Mouse (Mus musculus): ENCODE measurements around the gene Fnip2. TPM values are rescaled to one million over a fixed set of nuclear protein-coding genes. Genes with fewer than 3 reads are reported as not detected.

Gene Fnip2
- total and polyA plus RNA-seq, 2 experiments from 2014 or later, result 4.6 to 22.4 TPM

DNA sequence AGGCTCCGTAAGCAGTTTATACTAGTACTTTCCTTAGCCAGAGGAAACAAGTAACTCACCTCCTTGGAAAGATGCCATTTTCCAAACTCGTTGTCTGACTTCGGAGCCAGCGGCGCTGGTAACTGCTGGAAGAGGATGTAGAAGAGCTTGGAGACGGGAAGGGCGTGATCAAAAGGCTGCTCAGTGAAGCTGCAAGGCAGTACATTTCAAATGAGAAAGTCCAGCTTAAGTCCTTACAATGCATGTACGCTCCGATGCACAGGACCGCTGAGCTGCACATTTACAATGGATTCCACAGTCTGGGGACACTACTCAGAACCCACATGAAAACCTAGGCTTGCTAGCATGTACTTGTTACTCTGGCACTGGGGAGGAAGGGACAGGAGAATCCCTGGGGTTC is 67.3 kb downstream of the Fnip2 start:
- no peak for TF ChIP-seq CTCF (IDR thresholded peaks at IDR 0.05; ENCODE audit: low read depth)
- Histone ChIP-seq H3K27me3 (ENCODE audit: insufficient read depth, low read length) (no peaks in the 10 kb centered on the region), H3K4me1 (ENCODE audit: insufficient read depth, low read length) (no peaks in the 10 kb centered on the region), H3K27ac (no peak overlapping the region), H3K9me3 (ENCODE audit: low read length) (no peaks in the 10 kb centered on the region), H3K4me2 (ENCODE audit: low read depth, low read length) (no peak overlapping the region), H3K9ac (replicated peaks; ENCODE audit: low read length) (no peak overlapping the region), H3K4me3 (ENCODE audit: low read length) (no peak overlapping the region), H3K36me3 (ENCODE audit: insufficient read depth, low read length) (no peaks in the 10 kb centered on the region; the same call in 1 of the 2 replicates)
- peak; percentile 9 for DNase-seq (ENCODE audit: low spot score)
- no peak for ATAC-seq
- WGBS, result 34% methylated on average over 10 of the region's 10 CpGs

DNA sequence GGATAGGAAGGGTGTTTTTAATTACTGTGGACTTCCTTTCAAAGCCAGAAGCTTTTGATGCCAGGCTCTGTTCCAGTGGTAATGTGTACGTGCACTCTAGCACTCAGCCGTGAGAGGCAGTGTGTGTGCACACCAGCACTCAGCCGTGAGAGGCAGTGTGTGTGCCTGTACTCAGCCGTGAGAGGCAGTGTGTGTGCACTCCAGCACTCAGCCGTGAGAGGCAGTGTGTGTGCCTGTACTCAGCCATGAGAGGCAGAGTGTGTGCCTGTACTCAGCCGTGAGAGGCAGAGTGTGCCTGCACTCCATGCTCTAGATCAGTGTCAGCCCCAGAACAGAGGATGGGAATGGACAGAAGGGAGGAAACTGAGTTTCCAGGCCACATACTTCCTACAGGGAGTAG is 70.9 kb downstream of the Fnip2 start:
- no peak for TF ChIP-seq CTCF (IDR thresholded peaks at IDR 0.05; ENCODE audit: low read depth)
- Histone ChIP-seq H3K4me1 (ENCODE audit: insufficient read depth, low read length) (no peaks in the 10 kb centered on the region), H3K27ac (no peak overlapping the region), H3K36me3 (ENCODE audit: insufficient read depth, low read length) (peaks cover 11% of the 10 kb centered on the region), H3K4me2 (ENCODE audit: low read depth, low read length) (no peak overlapping the region), H3K9me3 (ENCODE audit: low read length) (no peaks in the 10 kb centered on the region), H3K9ac (replicated peaks; ENCODE audit: low read length) (no peak overlapping the region), H3K4me3 (ENCODE audit: low read length) (no peak overlapping the region), H3K27me3 (ENCODE audit: insufficient read depth, low read length) (no peaks in the 10 kb centered on the region)
- WGBS, result 80% methylated on average over 6 of the region's 6 CpGs
- ATAC-seq, result no peak
- no peak for DNase-seq (ENCODE audit: low spot score)

GRCm38 (mm10) chr3:79495151-79495550 is 72.4 kb downstream of the Fnip2 start:
- Histone ChIP-seq H3K27me3 (ENCODE audit: insufficient read depth, low read length) (no peaks in the 10 kb centered on the region), H3K36me3 (ENCODE audit: insufficient read depth, low read length) (peaks cover 11% of the 10 kb centered on the region), H3K4me3 (ENCODE audit: low read length) (no peak overlapping the region), H3K9ac (replicated peaks; ENCODE audit: low read length) (no peak overlapping the region), H3K27ac (no peak overlapping the region), H3K9me3 (ENCODE audit: low read length) (no peaks in the 10 kb centered on the region), H3K4me2 (ENCODE audit: low read depth, low read length) (no peak overlapping the region), H3K4me1 (ENCODE audit: insufficient read depth, low read length) (no peaks in the 10 kb centered on the region)
- DNase-seq (ENCODE audit: low spot score) (peak; percentile 53), ATAC-seq (peak; percentile 73; the same call in 1 of the 2 replicates)
- peak; percentile 65 for TF ChIP-seq CTCF (IDR thresholded peaks at IDR 0.05; ENCODE audit: low read depth)
- WGBS, result 62% methylated on average over 7 of the region's 7 CpGs

- H3K27me3 ChIP-seq (ENCODE audit: insufficient read depth, low read length), result no peaks in the 10 kb centered on the region
- H3K27ac ChIP-seq, result no peak overlapping the region
- 79% methylated on average over 8 of the region's 8 CpGs for WGBS
- H3K4me3 ChIP-seq (ENCODE audit: low read length), result no peak overlapping the region
- H3K9me3 ChIP-seq (ENCODE audit: low read length), result no peaks in the 10 kb centered on the region
- no peak for TF ChIP-seq CTCF (IDR thresholded peaks at IDR 0.05; ENCODE audit: low read depth)
- H3K4me2 ChIP-seq (ENCODE audit: low read depth, low read length), result no peak overlapping the region
- no peak overlapping the region for H3K9ac ChIP-seq (replicated peaks; ENCODE audit: low read length)
- no peaks in the 10 kb centered on the region for H3K4me1 ChIP-seq (ENCODE audit: insufficient read depth, low read length)
- ATAC-seq (no peak), DNase-seq (ENCODE audit: low spot score) (no peak)
- H3K36me3 ChIP-seq (ENCODE audit: insufficient read depth, low read length), result peaks cover 11% of the 10 kb centered on the region
Observed at GRCm38 (mm10) chr3:79494028-79494427, 73.6 kb downstream of the Fnip2 start.

DNA sequence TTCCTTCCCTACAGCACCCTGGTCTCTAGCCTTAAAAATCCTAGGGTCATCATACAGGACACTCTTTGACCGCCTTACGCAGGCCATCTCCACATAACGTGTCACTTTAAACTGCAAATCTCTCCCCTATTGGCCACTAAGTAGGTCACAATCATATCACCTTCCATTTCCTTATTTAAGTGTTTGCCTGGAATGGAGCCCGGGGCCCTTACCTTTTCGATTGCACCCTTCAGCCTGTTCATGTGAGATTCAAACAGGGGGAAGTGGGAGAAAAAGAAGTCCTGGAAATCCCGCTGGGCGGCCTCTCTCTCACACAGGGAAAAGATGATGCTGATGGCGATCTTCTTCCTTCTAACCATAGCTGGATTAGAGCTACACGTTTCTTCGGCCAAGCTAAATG is 74.5 kb downstream of the Fnip2 start:
- H3K36me3 ChIP-seq (ENCODE audit: insufficient read depth, low read length), result peaks cover 15% of the 10 kb centered on the region
- H3K27me3 ChIP-seq (ENCODE audit: insufficient read depth, low read length), result no peaks in the 10 kb centered on the region
- DNase-seq (ENCODE audit: low spot score) (no peak), ATAC-seq (no peak)
- H3K4me1 ChIP-seq (ENCODE audit: insufficient read depth, low read length), result no peaks in the 10 kb centered on the region
- no peak overlapping the region for H3K27ac ChIP-seq
- no peak overlapping the region for H3K9ac ChIP-seq (replicated peaks; ENCODE audit: low read length)
- H3K4me2 ChIP-seq (ENCODE audit: low read depth, low read length), result no peak overlapping the region
- 96% methylated on average over 10 of the region's 10 CpGs for whole genome bisulfite sequencing
- no peak overlapping the region for H3K4me3 ChIP-seq (ENCODE audit: low read length)
- no peaks in the 10 kb centered on the region for H3K9me3 ChIP-seq (ENCODE audit: low read length)
- TF ChIP-seq CTCF (IDR thresholded peaks at IDR 0.05; ENCODE audit: low read depth), result no peak

- no peaks in the 10 kb centered on the region for H3K27me3 ChIP-seq (ENCODE audit: insufficient read depth, low read length)
- H3K4me2 ChIP-seq (ENCODE audit: low read depth, low read length), result no peak overlapping the region
- peaks cover 24% of the 10 kb centered on the region for H3K36me3 ChIP-seq (ENCODE audit: insufficient read depth, low read length)
- DNase-seq (ENCODE audit: low spot score) (no peak), ATAC-seq (no peak)
- TF ChIP-seq CTCF (IDR thresholded peaks at IDR 0.05; ENCODE audit: low read depth), result no peak
- no peak overlapping the region for H3K9ac ChIP-seq (replicated peaks; ENCODE audit: low read length)
- H3K27ac ChIP-seq, result no peak overlapping the region
- H3K4me1 ChIP-seq (ENCODE audit: insufficient read depth, low read length), result no peaks in the 10 kb centered on the region
- 92% methylated on average over 3 of the region's 3 CpGs for WGBS
- H3K4me3 ChIP-seq (ENCODE audit: low read length), result no peak overlapping the region
- H3K9me3 ChIP-seq (ENCODE audit: low read length), result no peaks in the 10 kb centered on the region
Observed at GRCm38 (mm10) chr3:79491614-79492013, 76.0 kb downstream of the Fnip2 start.

DNA sequence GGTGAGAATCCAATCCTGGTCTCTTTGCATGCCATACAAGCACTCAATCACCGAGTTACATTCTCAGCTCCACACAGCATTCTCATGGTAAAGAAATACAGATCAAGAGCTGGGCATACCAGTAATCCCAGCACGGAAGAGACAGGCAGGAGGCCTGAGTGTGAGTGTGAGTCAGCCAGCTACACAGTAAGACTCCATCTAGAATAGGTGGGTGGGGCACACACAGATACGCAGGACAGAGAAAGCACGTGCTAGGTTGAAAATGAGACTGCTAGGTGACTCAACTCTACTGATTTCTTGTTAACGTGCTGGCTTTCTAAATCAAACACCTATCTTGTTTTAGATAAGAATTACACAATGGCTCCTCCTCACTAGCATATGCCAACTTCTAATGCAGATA is 77.5 kb downstream of the Fnip2 start:
- Histone ChIP-seq H3K27me3 (ENCODE audit: insufficient read depth, low read length) (no peaks in the 10 kb centered on the region), H3K9me3 (ENCODE audit: low read length) (no peaks in the 10 kb centered on the region), H3K36me3 (ENCODE audit: insufficient read depth, low read length) (peaks cover 29% of the 10 kb centered on the region), H3K4me2 (ENCODE audit: low read depth, low read length) (no peak overlapping the region), H3K9ac (replicated peaks; ENCODE audit: low read length) (no peak overlapping the region), H3K27ac (no peak overlapping the region), H3K4me3 (ENCODE audit: low read length) (no peak overlapping the region), H3K4me1 (ENCODE audit: insufficient read depth, low read length) (no peaks in the 10 kb centered on the region)
- ATAC-seq, result no peak
- TF ChIP-seq CTCF (IDR thresholded peaks at IDR 0.05; ENCODE audit: low read depth), result no peak
- 94% methylated on average over 5 of the region's 5 CpGs for WGBS
- DNase-seq (ENCODE audit: low spot score), result no peak
